Mouse (Mus musculus) ES-E14 (cell line): ENCODE results near the gene Sos1.

Experiments
- HCFC1 ChIP-seq: IDR thresholded peaks from 2 replicates; pipeline ENCODE4 v1.6.1; 2012; ENCODE audit warnings: low read length, inconsistent platforms, borderline replicate concordance; ENCODE audit not compliant: insufficient read depth
- MAFK ChIP-seq: IDR thresholded peaks from 2 replicates; pipeline ENCODE4 v1.6.1; 2014; ENCODE audit warnings: mild to moderate bottlenecking, low read depth, low read length, inconsistent platforms; ENCODE audit not compliant: insufficient read depth
- ZC3H11A ChIP-seq: IDR thresholded peaks from 2 replicates; pipeline ENCODE4 v1.6.1; 2012; ENCODE audit warnings: low read depth, mild to moderate bottlenecking, inconsistent platforms, low read length, borderline replicate concordance
- ZNF384 ChIP-seq: IDR thresholded peaks from 2 replicates; pipeline ENCODE4 v1.6.1; 2012; ENCODE audit warnings: low read depth, low read length, inconsistent platforms

- TF ChIP-seq ZC3H11A (no peak), MAFK (no peak), ZNF384 (no peak), HCFC1 (no peak)
Observed at GRCm38 (mm10) chr17:80513766-80514165, 33.5 kb upstream of the Sos1 start.
